Mouse (Mus musculus) lung, postnatal 10 days (tissue): ENCODE data around the gene Snrnp48.

ENCODE experiments used
- DNase-seq: peaks from one replicate; pipeline ENCODE4 v3.0.0; 2021

The Snrnp48 gene

DNA sequence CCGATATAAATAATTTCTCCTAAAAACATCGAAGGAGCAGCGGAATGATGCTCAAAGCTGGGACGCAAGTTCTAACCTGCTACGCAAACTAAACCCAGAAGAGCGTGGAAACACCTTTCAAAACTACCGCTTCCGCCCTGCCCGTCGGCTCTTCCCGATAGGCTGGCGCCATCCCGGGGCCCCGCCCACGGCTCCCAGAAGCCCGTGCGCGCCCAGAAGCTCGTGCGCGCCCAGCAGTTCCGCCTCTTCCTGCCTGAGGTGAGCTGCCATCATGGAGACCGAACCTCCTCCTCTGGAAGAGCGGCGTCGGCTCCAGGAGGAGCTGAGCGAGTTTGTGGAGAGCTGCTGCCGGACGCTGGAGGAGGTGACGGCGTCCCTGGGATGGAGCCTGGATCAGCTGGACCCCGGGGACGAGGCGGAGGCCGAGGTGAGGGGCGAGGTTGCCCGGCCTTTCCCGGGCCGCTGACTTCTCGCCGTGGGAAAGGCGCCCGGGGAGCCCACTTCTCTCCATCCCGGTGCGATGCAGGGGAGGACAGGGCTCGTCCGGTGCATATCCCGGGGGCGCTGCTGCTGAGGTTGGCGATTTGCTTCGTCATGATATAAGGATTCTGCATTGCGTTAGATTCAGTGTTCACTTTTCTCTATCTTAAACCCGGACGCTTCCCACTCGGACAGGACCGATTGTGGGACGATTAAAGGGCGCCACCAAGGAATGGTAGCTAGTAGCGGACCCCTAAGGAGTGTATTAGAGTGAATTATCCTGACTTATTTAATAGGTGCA, at the start of gene Snrnp48:
Gene Snrnp48, plus strand, starts transcription at position 237 of the 781 bp plus-strand sequence.
- DNase-seq = peak; percentile 93

DNA sequence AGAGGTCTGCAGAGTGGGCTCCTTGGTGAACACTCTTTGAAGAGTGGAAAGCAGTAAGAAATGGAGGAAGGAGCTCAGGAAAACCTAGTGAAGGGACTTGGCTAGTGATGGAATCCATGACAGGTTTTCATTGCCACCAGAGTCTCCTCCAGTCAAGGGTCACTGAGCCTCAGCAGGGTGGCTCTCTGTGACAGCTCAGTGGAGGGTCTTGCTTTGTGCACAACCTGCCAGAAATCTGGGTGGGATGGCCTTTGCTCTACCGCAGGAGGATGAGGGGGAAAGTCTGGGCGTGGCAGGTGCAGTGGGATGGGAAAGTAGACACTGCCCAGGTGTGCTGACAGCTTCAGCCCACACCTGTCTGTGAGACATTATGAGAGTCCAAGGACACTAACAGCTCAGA, 49.2 kb upstream of the Snrnp48 start:
- no peak for DNase-seq

GRCm38 (mm10) chr13:38157635-38158034, 47.1 kb upstream of the Snrnp48 start:
- no peak for DNase-seq

DNA sequence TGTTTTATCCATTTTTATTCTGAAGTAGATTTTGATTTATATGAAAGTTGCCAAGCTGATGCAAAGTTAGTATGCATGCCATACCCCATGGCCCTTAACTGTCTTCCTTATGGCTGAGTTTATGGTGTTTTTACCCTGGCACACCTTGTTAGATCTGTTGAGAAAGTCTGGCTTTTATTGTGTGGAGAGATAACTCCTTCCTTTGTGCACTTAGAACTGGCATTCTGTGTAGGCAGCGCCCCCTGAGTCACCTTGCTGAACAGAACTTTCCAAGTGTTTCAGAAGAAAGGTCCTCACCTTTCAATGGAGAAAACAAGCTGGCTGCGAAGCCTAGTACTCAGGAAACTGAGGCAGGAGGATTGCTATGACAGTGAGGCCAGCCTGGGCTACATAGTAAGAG, 42.7 kb upstream of the Snrnp48 start:
- no peak for DNase-seq

GRCm38 (mm10) chr13:38162668-38163067, 42.1 kb upstream of the Snrnp48 start:
- DNase-seq = peak; percentile 27

DNA sequence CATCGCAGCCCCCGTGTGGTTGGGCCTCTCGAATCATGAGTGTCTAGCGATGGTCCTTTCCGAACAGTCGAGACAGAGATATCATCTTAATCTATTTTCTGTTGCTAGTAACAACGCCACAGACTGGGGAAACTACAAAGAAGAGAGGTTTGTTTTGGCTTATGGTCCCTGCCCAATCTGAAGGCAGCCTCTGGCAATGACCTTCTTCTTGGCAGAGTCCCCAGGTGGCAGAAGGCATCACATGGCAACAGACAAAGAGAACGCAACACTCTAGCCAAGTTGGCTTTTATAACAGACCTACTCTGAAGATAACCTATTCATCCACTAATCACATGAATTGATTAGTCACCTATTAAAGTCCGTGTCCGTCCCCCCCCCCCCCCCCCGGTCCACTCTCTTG, 39.8 kb upstream of the Snrnp48 start:
- no peak for DNase-seq

DNA sequence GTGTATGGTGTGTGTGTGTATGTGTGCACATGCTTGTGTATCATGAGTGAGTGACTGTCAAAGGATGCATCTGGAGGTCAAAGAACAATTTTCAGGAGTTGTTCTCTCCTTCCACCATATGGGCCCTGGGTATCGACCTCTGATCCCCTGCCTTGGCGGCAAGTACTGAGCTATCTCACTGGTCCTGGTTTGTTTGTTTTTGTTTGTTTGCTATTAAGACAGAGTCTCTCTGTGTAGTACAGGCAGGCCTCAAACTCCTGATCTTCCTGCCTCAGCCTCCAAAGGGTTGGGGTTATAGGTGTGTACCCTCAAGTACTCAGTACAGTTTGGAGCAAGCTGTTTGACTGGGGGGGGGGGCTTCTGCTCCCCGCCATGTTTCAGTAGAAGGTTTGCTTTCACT, 37.7 kb upstream of the Snrnp48 start:
- no peak for DNase-seq

DNA sequence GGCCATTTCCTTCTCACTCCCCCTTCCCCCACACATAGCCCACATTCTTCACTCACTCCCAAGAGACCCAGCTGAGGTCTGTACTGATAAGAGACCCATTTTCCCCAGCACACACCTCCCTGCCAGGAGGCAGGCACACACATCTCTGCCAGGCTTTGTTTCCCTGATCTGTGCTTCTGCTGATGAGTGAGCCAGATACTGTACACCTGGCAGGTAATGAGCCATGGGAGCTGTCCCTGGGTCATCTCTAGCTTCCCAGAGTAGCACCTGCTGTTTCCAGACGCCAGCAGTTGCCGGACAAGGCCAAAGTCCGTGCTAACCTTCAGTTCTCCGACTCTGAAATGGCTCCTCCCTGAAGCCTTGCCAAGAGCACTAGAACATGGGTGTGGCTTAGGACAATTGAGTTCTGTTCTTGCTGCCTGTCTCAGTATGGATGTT, 34.0 kb upstream of the Snrnp48 start:
- DNase-seq = peak; percentile 49

GRCm38 (mm10) chr13:38193406-38193805, 11.3 kb upstream of the Snrnp48 start:
- DNase-seq = no peak

DNA sequence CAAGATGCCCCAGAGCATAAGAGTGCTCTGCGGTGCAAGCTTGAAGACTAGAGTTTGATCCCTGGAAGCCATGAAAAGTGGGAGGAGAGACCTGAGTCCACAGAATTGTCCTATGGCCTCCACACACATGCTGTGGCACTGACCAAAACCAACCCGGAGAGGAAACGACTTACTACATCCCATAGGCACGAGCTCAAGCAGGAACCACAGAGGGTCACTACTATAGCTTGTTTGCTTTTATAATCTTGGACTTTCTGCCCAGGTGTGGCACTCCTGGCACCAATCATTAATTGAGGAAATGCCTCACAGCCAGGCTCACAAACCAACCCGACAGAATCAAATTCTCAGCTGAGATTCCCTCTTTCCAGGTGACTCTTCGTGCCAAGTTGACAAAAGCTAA, 3.3 kb upstream of the Snrnp48 start:
- DNase-seq = no peak

DNA sequence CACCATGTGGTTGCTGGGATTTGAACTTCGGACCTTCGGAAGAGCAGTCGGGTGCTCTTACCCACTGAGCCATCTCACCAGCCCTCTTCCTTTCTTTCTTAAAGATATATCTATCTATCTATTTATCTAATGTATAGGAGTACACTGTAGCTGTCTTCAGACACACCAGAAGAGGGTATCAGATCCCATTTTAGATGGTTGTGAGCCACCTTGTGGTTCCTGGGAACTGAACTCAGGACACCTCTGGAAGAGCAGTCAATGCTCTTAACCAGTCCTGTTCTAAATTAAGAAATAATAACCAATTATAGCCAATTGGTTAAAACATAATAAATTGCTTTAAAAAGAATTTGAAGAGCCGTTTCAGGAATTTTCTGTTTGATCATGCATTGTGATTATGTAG, 567 bp upstream of the Snrnp48 start:
- DNase-seq = no peak

DNA sequence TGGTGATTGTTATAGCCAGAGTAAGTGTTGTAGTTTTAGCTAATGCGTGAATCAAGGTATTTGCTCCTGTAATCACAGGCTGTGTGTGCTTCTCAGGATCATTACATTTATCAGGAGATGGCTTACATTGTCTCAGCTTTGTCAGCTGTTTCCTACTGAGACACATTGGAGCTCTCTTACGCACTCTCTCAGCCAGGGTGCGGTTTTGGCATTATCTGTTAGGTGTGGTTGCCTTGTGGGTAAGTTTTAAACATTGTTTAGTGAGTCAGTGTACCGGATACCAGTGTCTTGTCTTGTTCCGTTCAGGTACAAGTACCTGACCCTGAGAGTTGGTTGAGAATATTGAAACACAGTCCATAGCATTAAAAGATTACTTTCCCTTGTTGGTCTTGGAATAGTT, 6.4 kb downstream of the Snrnp48 start:
- DNase-seq = no peak

DNA sequence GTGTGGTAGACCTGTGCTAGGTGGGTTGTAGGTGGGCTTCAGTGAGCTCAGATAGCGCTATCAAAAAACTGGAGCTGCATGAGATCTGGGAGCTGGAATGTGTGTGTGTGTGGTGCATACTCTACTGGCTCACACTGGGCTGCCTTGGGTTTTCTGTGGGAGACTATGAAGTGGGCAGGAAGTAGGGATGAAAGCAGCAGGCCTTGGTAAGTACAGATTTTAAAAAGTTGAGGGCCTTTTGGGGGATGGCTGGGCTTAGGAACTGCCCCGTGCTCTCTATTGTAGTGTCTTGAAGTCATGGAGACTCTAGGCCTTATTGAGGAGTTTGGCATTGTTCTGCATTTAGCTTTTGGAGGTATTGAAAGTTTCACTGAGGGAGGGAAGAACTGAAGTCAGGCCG, 13.9 kb downstream of the Snrnp48 start:
- no peak for DNase-seq

- no peak for DNase-seq
Measured at GRCm38 (mm10) chr13:38220331-38220730, 15.6 kb downstream of the Snrnp48 start.

DNA sequence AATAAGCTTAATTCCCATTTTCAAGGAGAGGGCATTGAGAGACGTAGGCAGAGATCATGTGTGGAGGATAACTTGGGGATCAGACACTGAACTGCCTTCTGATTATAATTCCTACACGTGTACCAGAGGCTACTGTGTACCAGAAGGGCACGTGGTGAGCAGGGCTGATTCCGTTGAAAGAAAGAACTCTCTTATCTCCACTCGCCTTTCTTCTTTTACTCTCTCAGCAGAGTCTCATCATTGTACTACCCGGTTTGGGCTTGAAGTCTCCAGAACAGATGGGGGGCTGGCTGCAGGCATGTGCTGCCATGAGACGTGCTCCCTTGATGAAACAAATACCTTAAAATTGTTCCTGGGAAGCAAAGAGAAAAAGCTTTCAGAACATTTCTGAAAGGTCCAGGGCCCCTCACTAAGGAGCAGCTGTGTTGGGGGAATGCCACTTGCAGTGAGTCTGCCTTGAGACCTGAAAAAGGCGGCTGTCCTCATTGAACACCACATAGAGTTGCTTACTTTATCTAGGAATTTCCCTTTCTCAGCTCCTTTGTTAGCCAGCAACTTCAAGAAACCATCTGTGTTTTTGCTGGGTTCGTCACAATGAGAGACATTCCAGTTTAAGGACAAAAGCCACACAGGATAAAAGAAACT, 25.6 kb downstream of the Snrnp48 start:
- peak; percentile 40 for DNase-seq

- DNase-seq = no peak
Measured at GRCm38 (mm10) chr13:38232411-38232810, 27.7 kb downstream of the Snrnp48 start.

GRCm38 (mm10) chr13:38232856-38233625, 28.3 kb downstream of the Snrnp48 start:
- peak; percentile 18 for DNase-seq

- DNase-seq = no peak
Measured at GRCm38 (mm10) chr13:38234651-38235050, 29.9 kb downstream of the Snrnp48 start.

GRCm38 (mm10) chr13:38235370-38235769, 30.6 kb downstream of the Snrnp48 start:
- DNase-seq = peak; percentile 12

GRCm38 (mm10) chr13:38248151-38248550, 43.4 kb downstream of the Snrnp48 start:
- DNase-seq = no peak

GRCm38 (mm10) chr13:38251226-38251625, 46.5 kb downstream of the Snrnp48 start:
- DNase-seq = peak; percentile 36

- peak; percentile 71 for DNase-seq
Measured at GRCm38 (mm10) chr13:38253696-38254095, 49.0 kb downstream of the Snrnp48 start.

- no peak for DNase-seq
Measured at GRCm38 (mm10) chr13:38258901-38259300, 54.2 kb downstream of the Snrnp48 start.
